Mouse (Mus musculus): ENCODE data around the gene Mylk2. TPM values are rescaled to one million over a fixed set of nuclear protein-coding genes. Genes with fewer than 3 reads are reported as not detected.

Mylk2 gene
- total RNA-seq (2021): not detected in 2 replicates
- long read RNA-seq, experiment 1: 0 reads
- long read RNA-seq, experiment 2: 0 reads

DNA sequence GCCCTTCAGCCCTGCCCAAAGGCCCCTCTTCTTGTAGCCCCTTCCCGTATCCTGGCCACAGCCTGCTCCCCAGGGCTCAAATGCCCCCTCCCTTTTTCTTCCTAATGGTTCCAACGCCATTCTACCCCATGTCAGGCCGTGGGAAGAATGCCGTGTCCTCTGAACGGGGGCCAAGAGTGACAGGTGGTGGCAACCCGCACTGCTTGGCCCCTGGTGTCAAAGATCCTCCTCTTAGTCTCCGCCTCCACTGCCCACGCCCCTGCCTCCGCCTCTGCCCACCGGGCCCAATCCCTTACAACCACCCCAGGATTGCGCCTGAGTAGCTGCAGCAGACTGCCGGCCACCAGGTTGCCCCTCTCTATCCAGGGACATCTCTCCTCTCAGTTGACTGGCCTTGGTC, at the start of gene Mylk2:
Gene Mylk2, plus strand, starts transcription at position 322 of the 400 bp plus-strand sequence.
- no peak for DNase-seq

DNA sequence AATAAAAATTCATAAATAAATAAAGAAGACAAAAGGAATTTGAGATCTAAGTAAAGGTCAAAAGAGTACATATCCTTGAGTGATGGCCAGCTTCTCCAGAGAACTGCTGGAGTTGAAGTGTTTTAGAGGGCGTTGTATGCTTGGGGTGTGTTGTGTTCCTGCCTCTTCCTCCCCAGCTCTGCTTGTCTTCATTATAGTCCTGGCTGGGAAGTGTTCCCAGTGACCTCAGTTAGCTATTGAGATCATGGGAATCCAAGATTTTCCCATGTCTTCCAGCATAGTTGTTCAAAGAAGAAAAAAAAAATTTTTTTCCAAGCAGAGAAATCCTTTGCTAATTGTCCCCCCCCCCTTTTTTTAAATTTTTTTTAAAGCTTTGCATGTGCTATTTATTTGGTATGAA, 49.3 kb upstream of the Mylk2 start:
- DNase-seq: no peak

- no peak for DNase-seq
Observed at GRCm38 (mm10) chr2:152862638-152863037, 48.5 kb upstream of the Mylk2 start.

- DNase-seq: no peak
Observed at GRCm38 (mm10) chr2:152863346-152863745, 47.8 kb upstream of the Mylk2 start.

- no peak for DNase-seq
Observed at GRCm38 (mm10) chr2:152878239-152878638, 32.9 kb upstream of the Mylk2 start.

DNA sequence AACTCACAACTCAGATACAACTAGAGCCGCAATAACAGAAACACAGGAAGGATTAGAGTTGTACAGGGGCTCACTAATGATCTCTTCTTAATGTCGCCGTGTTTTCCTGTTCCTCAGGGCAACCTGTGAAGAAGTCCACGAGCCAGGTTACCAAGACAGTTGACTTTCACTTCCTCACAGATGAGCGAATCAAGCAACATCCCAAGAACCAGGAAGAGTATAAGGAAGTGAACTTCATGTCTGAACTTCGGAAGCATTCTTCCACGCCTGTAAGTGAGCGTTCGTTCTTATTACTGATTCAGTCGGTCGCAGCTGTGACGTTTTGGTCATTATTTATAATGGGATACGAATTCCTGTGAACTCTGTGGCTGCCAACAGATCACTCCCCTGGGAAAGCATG, 30.3 kb upstream of the Mylk2 start:
- DNase-seq: no peak

- no peak for DNase-seq
Observed at GRCm38 (mm10) chr2:152884101-152884645, 27.0 kb upstream of the Mylk2 start.

DNA sequence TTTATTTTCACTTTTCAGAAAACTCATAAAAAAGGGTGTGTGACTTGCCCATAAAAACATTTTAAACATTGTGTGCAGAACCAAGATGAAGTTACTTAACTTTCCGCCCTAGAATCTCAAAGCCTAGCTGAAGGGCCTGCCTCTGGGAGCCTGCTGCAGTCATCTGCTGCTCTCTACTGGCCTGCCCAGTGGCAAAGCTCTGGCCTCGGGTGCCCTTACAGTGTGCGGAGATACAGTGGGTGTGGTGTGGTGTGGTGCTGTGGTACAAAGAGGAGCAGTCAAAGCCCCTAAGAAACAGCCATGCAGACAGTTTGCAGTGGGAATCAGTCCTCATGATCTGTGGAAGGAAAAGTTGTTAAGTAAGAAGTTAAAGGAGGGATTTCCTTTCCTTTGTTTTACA, 23.9 kb upstream of the Mylk2 start:
- no peak for DNase-seq

- no peak for DNase-seq
Observed at GRCm38 (mm10) chr2:152888774-152889173, 22.4 kb upstream of the Mylk2 start.

DNA sequence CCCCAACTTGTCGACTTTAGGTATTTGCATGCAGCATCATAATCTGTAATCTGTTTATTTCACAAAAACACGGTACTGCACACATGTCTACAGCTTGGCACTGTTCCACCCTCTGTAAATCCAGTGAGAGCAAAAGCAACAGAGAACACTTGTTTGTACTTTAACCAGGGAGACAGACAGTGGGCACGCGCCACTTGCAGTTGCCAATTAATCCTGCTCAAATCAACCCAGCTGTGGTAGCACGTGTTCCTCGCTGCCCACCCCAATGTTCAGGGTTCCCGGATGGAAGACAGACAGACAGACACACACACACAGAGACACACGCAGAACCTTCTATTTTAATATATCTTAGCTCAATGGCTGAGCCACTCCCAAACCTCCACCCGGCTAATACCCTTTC, 15.3 kb upstream of the Mylk2 start:
- no peak for DNase-seq

DNA sequence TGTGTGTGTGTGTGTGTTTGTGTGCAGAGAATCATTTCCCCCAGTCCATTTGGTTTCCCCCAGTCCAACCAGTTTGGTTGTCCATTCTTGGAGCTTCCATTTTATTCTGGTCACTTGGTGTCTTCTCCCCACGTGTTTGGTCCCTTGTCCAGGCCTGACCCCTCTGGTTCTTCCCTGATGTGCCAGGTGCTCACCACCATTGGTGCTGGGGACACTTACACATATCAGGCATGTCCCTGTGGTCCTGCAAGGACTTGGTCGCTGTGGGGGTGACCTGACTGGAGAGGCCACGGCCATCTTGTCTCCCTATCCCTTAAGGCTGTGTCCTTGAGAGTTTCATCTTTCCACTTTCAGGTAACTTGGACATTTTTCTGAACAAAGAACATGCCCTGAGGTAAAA, 14.2 kb upstream of the Mylk2 start:
- no peak for DNase-seq

DNA sequence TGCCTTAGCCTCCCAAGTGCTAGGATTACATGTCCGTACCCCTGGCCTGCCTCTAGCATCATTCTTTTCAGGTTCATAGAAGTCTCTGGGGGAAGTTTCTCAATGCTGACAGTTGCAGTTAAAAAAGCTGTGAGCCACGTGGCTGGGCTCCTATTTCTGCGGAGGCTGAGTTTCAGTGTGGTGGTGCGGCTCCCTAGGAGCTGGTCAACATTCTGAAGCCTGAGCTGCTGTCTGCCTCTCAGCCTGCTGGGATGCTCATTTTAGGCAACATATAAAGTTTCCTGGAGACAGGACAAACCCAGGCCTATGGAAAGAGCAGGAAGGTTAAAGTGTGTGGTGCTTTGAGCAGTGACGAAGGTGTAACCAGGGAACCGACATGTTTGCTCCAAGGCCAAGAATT, 12.1 kb upstream of the Mylk2 start:
- DNase-seq: no peak

DNA sequence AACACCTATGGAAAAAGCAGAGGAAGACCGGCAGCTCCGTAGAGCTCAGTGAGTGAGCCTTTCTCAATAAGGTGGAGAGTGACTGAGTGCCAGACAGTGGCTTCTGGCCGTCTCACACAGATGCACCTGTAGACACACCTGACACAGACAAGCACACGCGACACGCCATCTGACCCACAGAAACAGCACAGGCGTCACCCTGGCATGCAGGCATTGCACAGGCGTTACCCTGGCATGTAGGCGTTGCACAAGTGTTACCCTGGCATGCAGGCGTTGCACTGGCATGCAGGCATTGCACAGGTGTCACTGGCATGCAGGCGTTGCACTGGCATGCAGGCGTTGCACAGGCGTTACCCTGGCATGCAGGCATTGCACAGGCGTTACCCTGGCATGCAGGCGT, 9.9 kb upstream of the Mylk2 start:
- DNase-seq: no peak

DNA sequence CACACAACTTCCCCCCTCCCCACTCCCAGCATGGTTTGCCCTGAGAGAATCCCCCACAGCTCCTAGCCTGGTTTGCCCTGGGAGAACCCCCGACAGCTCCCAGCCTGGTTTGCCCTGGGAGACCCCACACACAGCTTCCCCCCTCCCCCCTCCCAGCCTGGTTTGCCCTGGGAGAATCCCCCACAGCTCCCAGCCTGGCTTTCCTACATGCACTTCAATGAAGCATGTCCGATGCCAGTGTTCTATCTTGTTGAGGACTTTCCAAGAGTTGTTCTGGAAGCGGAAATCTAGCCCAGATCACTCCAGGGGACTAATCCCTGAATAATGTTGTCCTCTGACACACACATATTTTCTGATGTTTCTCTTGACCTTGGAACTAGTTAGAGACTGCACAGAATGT, 8.5 kb upstream of the Mylk2 start:
- no peak for DNase-seq

GRCm38 (mm10) chr2:152903586-152903985, 7.6 kb upstream of the Mylk2 start:
- DNase-seq: peak; percentile 86

GRCm38 (mm10) chr2:152904127-152904643, 7.0 kb upstream of the Mylk2 start:
- no peak for DNase-seq

- peak; percentile 31 for DNase-seq
Observed at GRCm38 (mm10) chr2:152905036-152905829, 5.9 kb upstream of the Mylk2 start.

DNA sequence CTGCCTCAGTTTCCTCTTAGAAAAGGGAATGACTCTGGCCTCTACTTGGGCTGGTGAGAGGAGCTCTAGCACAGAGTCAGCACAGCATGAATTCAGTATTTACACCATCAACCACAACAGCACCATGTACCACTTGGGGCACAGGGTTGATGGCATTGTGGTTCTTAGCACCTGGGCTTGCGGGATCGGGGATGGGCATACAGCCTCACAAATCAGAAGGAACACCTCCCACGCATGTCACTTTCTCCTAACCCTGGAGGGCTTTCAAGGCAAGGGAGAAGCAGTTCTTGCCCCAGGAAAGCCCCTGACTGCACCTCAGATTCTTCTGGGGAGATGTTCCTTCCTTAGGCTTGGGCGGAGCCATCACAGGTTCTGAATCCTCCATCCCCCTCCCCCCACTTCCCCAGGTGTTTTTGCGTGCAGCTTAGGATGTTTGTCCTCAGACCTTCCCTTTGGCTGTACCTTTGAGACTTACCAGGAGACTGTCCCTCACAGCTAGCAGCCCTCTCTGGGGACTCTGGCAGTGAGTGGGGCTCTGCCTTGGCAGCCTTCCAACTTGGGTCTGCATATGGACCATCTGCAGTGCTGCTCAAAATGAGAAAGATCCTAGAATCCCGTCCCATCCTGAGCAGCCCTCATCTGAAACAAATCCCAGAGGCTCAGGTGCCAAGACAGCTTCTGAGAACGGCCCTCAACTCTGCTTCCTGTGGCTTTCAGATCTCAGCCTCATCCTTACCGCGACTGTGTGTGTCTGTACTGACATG, 4.7 kb upstream of the Mylk2 start:
- DNase-seq: no peak

- DNase-seq: no peak
Observed at GRCm38 (mm10) chr2:152907114-152907943, 3.8 kb upstream of the Mylk2 start.

DNA sequence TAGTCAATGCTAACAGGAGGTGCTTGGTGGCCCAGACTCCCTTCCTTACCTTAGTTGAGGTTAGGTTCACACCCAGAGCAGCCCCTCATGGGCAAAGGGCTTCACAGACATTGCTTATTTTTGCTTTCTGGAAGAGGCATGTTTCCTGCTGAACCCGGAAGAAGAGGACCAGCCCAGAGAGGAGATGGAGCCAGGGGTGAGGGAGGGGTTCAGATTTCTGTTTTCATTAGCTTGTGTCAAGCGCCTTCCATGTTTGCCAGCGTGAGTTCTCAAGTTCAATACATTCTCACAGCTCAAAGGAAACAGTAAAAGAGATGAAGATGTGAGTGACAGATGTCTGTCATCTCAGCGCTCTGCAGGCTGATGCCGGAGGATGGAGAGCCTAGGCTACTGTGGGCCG, 1.3 kb upstream of the Mylk2 start:
- no peak for DNase-seq

DNA sequence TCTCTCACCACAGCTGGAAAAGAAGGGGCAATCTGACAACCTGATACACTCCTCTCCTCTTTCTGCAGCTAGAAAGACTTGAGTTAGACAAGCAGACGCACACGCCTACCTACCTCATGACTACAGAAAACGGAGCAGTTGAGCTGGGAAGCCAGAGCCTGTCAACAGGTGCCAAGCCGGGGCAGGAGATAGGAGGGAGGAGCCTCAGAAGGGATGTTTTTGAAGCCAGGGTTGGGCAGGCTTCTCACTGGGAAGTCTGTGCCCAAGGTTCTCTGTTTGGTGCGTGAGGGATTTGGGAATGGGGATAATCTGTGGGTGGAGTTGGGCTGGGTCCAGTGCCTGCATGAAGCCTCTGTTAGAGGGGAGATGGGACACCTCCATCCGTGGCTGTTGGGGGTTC, 280 bp downstream of the Mylk2 start:
- DNase-seq: no peak

- peak; percentile 24 for DNase-seq
Observed at GRCm38 (mm10) chr2:152913471-152913870, 2.3 kb downstream of the Mylk2 start.
